Mouse (Mus musculus) hindbrain, embryonic 16.5 days (tissue): Measurements from ENCODE around the gene Ddx39. TPM values are rescaled to one million over a fixed set of nuclear protein-coding genes. Genes with fewer than 3 reads are reported as not detected.

ENCODE experiments used
- ATAC-seq: fragments of 200-750 bp; cut with Nextera tagmentation; 2 replicates; pipeline ENCODE4 v1.8.0; 2017; ENCODE audit warnings: moderate TSS enrichment, moderate library complexity
- H3K27ac ChIP-seq: fragments of 300-500 bp; sonication (generic); 2 replicates; pipeline ENCODE4 v1.5.1; 2014; ENCODE audit warnings: low read depth, mild to moderate bottlenecking, control low read depth, low read length, moderate library complexity
- H3K27me3 ChIP-seq: fragments of 300-500 bp; sonication (generic); replicated peaks from 2 replicates; pipeline ENCODE4 v1.6.1; 2014; ENCODE audit warnings: low read length; ENCODE audit not compliant: control insufficient read depth, insufficient read depth
- H3K36me3 ChIP-seq: fragments of 300-500 bp; sonication (generic); 2 replicates; pipeline ENCODE4 v1.6.1; 2014; ENCODE audit warnings: mild to moderate bottlenecking, low read length, moderate library complexity, mixed read lengths; ENCODE audit not compliant: control insufficient read depth, insufficient read depth
- H3K4me1 ChIP-seq: fragments of 300-500 bp; sonication (generic); 2 replicates; pipeline ENCODE4 v1.6.1; 2014; ENCODE audit warnings: low read depth, low read length; ENCODE audit not compliant: control insufficient read depth, insufficient read depth
- H3K4me2 ChIP-seq: fragments of 300-500 bp; sonication (generic); 2 replicates; pipeline ENCODE4 v1.6.1; 2014; ENCODE audit warnings: mild to moderate bottlenecking, low read length, control low read depth, moderate library complexity
- H3K4me3 ChIP-seq: fragments of 300-500 bp; sonication (generic); 2 replicates; pipeline ENCODE4 v1.5.1; 2014; ENCODE audit warnings: mild to moderate bottlenecking, low read length, control low read depth, moderate library complexity
- H3K9ac ChIP-seq: fragments of 300-500 bp; sonication (generic); 2 replicates; pipeline ENCODE4 v1.6.1; 2014; ENCODE audit warnings: low read depth, mild to moderate bottlenecking, control low read depth, low read length, moderate library complexity
- H3K9me3 ChIP-seq: fragments of 300-500 bp; sonication (generic); 2 replicates; pipeline ENCODE4 v1.6.1; 2014; ENCODE audit warnings: mild to moderate bottlenecking, low read length, moderate library complexity; ENCODE audit not compliant: control insufficient read depth
- WGBS: fragments of 180-500 bp; shearing (Covaris S2); extraction: QIAGEN DNeasy Blood & Tissue Kit; methylation state at CpG from one replicate; pipeline ENCODE4 v1.1.7; 2014; 5-methylcytosine and 5-hydroxymethylcytosine counted together
- polyA plus RNA-seq: library from polyadenylated mRNA; unstranded; fragments of >200 nt; fragmentation: Nextera tagmentation; extraction: Ambion mirVana; gene quantifications from 2 replicates; pipeline ENCODE4 v1.2.1, GENCODE M21; 2015

The Ddx39 gene
- polyA plus RNA-seq, 1 experiment from 2014 or later: 92.6 TPM

- no peak for ATAC-seq
- H3K4me1 ChIP-seq: no peaks in the 10 kb centered on the region
- 95% methylated on average over 3 of the region's 3 CpGs for WGBS
- H3K27ac ChIP-seq: no peak overlapping the region
- H3K27me3 ChIP-seq: no peaks in the 10 kb centered on the region
- no peak overlapping the region for H3K9ac ChIP-seq
- H3K4me3 ChIP-seq: no peak overlapping the region
- no peak overlapping the region for H3K4me2 ChIP-seq
- H3K9me3 ChIP-seq: no peaks in the 10 kb centered on the region
- H3K36me3 ChIP-seq: no peaks in the 10 kb centered on the region
These were observed 41.3 kb downstream of the Ddx39 start for GRCm38 (mm10) chr8:83756273-83756672.

- 86% methylated on average over 6 of the region's 6 CpGs for WGBS
- Histone ChIP-seq H3K9me3 (no peaks in the 10 kb centered on the region), H3K27me3 (no peaks in the 10 kb centered on the region), H3K9ac (no peak overlapping the region), H3K4me2 (no peak overlapping the region), H3K36me3 (no peaks in the 10 kb centered on the region), H3K4me3 (no peak overlapping the region), H3K27ac (no peak overlapping the region), H3K4me1 (no peaks in the 10 kb centered on the region)
- no peak for ATAC-seq
These were observed 42.2 kb downstream of the Ddx39 start for GRCm38 (mm10) chr8:83757084-83757607.

- 60% methylated on average over 5 of the region's 5 CpGs for WGBS
- ATAC-seq: no peak
These were observed 43.3 kb downstream of the Ddx39 start for GRCm38 (mm10) chr8:83758298-83758697.

GRCm38 (mm10) chr8:83759231-83759759 is 44.3 kb downstream of the Ddx39 start:
- H3K27ac ChIP-seq: no peak overlapping the region
- ATAC-seq: no peak
- H3K9me3 ChIP-seq: no peaks in the 10 kb centered on the region
- H3K4me1 ChIP-seq: no peaks in the 10 kb centered on the region
- no peak overlapping the region for H3K4me2 ChIP-seq
- WGBS: 72% methylated on average over 2 of the region's 2 CpGs
- H3K36me3 ChIP-seq: no peaks in the 10 kb centered on the region
- H3K9ac ChIP-seq: no peak overlapping the region
- H3K4me3 ChIP-seq: no peak overlapping the region
- H3K27me3 ChIP-seq: no peaks in the 10 kb centered on the region

More at GRCm38 (mm10) chr8:83758298-83758697, 43.3 kb downstream of the Ddx39 start:
- no peak overlapping the region for H3K4me3 ChIP-seq
- H3K9me3 ChIP-seq: no peaks in the 10 kb centered on the region
- no peak overlapping the region for H3K9ac ChIP-seq
- H3K27ac ChIP-seq: no peak overlapping the region
- H3K27me3 ChIP-seq: no peaks in the 10 kb centered on the region
- no peaks in the 10 kb centered on the region for H3K36me3 ChIP-seq
- H3K4me1 ChIP-seq: no peaks in the 10 kb centered on the region
- no peak overlapping the region for H3K4me2 ChIP-seq

- H3K4me2 ChIP-seq: no peak overlapping the region
- no peak overlapping the region for H3K9ac ChIP-seq
- H3K4me3 ChIP-seq: no peak overlapping the region
- H3K27ac ChIP-seq: no peak overlapping the region
- WGBS: 91% methylated on average over 8 of the region's 8 CpGs
- H3K9me3 ChIP-seq: 0 out of 2 replicates have a peak, but pooled peaks cover 3% of the 10 kb centered on the region
- no peaks in the 10 kb centered on the region for H3K36me3 ChIP-seq
- H3K4me1 ChIP-seq: no peaks in the 10 kb centered on the region
- H3K27me3 ChIP-seq: no peaks in the 10 kb centered on the region
- ATAC-seq: no peak
These were observed 49.1 kb downstream of the Ddx39 start for GRCm38 (mm10) chr8:83764116-83764515.

- Histone ChIP-seq H3K27me3 (no peaks in the 10 kb centered on the region), H3K4me2 (no peak overlapping the region), H3K4me1 (no peaks in the 10 kb centered on the region), H3K36me3 (no peaks in the 10 kb centered on the region), H3K4me3 (no peak overlapping the region), H3K27ac (no peak overlapping the region), H3K9ac (no peak overlapping the region), H3K9me3 (0 out of 2 replicates have a peak, but pooled peaks cover 3% of the 10 kb centered on the region)
- 88% methylated on average over 2 of the region's 2 CpGs for WGBS
- ATAC-seq: no peak
These were observed 49.7 kb downstream of the Ddx39 start for GRCm38 (mm10) chr8:83764717-83765116.

- H3K4me2 ChIP-seq: no peak overlapping the region
- H3K4me1 ChIP-seq: no peaks in the 10 kb centered on the region
- 0 out of 2 replicates have a peak, but pooled peaks cover 3% of the 10 kb centered on the region for H3K9me3 ChIP-seq
- no peak overlapping the region for H3K9ac ChIP-seq
- H3K36me3 ChIP-seq: no peaks in the 10 kb centered on the region
- ATAC-seq: no peak
- H3K27ac ChIP-seq: no peak overlapping the region
- no peaks in the 10 kb centered on the region for H3K27me3 ChIP-seq
- H3K4me3 ChIP-seq: no peak overlapping the region
These were observed 50.7 kb downstream of the Ddx39 start for GRCm38 (mm10) chr8:83765663-83766062.

GRCm38 (mm10) chr8:83767442-83767841 is 52.5 kb downstream of the Ddx39 start:
- Histone ChIP-seq H3K4me1 (peaks cover under 1% of the 10 kb centered on the region; the same call in 1 of the 2 replicates), H3K9me3 (0 out of 2 replicates have a peak, but pooled peaks cover 3% of the 10 kb centered on the region), H3K27ac (no peak overlapping the region), H3K36me3 (no peaks in the 10 kb centered on the region), H3K4me3 (no peak overlapping the region), H3K9ac (no peak overlapping the region), H3K4me2 (no peak overlapping the region), H3K27me3 (no peaks in the 10 kb centered on the region)
- no peak for ATAC-seq
- 92% methylated on average over 4 of the region's 4 CpGs for WGBS

- peaks cover 5% of the 10 kb centered on the region for H3K4me1 ChIP-seq
- H3K9me3 ChIP-seq: 0 out of 2 replicates have a peak, but pooled peaks cover 3% of the 10 kb centered on the region
- H3K27ac ChIP-seq: no peak overlapping the region
- H3K9ac ChIP-seq: no peak overlapping the region
- no peaks in the 10 kb centered on the region for H3K27me3 ChIP-seq
- no peaks in the 10 kb centered on the region for H3K36me3 ChIP-seq
- no peak overlapping the region for H3K4me3 ChIP-seq
- WGBS: 72% methylated on average over 5 of the region's 5 CpGs
- no peak for ATAC-seq
- H3K4me2 ChIP-seq: no peak overlapping the region
These were observed 53.5 kb downstream of the Ddx39 start for GRCm38 (mm10) chr8:83768526-83768925.
